Mouse (Mus musculus) left cerebral cortex, postnatal 10 days (tissue): ENCODE measurements around the gene Mptx1. TPM values are rescaled to one million over a fixed set of nuclear protein-coding genes. Genes with fewer than 3 reads are reported as not detected.
"Not testable (repeated sequence)": the region's sequence is repeated elsewhere in the genome, so short reads cannot be mapped to it uniquely, and the experiment has no call there.

Experiments used
- DNase-seq, 2 experiments: peaks; one replicate each; pipeline ENCODE4 v3.0.0; 2021 to 2022; ENCODE audit warnings: low spot score in 2 of 2, mixed read lengths in 1 of 2; ENCODE audit errors: extremely low spot score in 1 of 2
- intact Hi-C: fragments of 180-260 bp; cut with DNase I; formaldehyde crosslinking; loops from one replicate; pipeline ENCODE4 v1.15.1; 2025
- total RNA-seq, 2 experiments: library from RNA; stranded (reverse); gene quantifications; 2 replicates each; pipeline ENCODE4 v1.2.3; 2021

Mptx1 gene
- total RNA-seq = not detected

- intact Hi-C loops = no loop called here
- DNase-seq = no peak
Observed at GRCm38 (mm10) chr1:174330218-174330617, at the start of gene Mptx1. Gene Mptx1 (plus strand): TSS chr1:174330518.

- intact Hi-C loops = no loop called here
- DNase-seq = no peak
Observed at GRCm38 (mm10) chr1:174303162-174303561, 27.2 kb upstream of the Mptx1 start.

- no peak for DNase-seq
Observed at GRCm38 (mm10) chr1:174317308-174317707, 13.0 kb upstream of the Mptx1 start.

GRCm38 (mm10) chr1:174353636-174354035 is 23.3 kb downstream of the Mptx1 start:
- intact Hi-C loops = not testable (repeated sequence)

More at GRCm38 (mm10) chr1:174317308-174317707, 13.0 kb upstream of the Mptx1 start:
- intact Hi-C loops = no loop called here

GRCm38 (mm10) chr1:174354640-174355039 is 24.3 kb downstream of the Mptx1 start:
- intact Hi-C loops = no loop called here
- DNase-seq = no peak

More at GRCm38 (mm10) chr1:174353636-174354035, 23.3 kb downstream of the Mptx1 start:
- DNase-seq = not testable (repeated sequence)

GRCm38 (mm10) chr1:174364882-174365451 is 34.6 kb downstream of the Mptx1 start, which contains the start of gene Olfr417:
Gene Olfr417 (plus strand): TSS chr1:174365122.
- no peak for DNase-seq
- intact Hi-C loops = no loop called here

GRCm38 (mm10) chr1:174373799-174374198 is 43.5 kb downstream of the Mptx1 start:
- DNase-seq = no peak
- intact Hi-C loops = no loop called here

Other genes starting within 250 kb of the Mptx1 start
- gene Olfr429, start 246.2 kb upstream of the Mptx1 start, total RNA-seq = not detected
- gene Olfr427, start 233.6 kb upstream of the Mptx1 start, total RNA-seq = not detected
- gene Olfr231, start 209.4 kb upstream of the Mptx1 start, total RNA-seq = not detected
- gene Olfr424, start 199.0 kb upstream of the Mptx1 start, total RNA-seq = not detected
- gene Olfr420, start 174.9 kb upstream of the Mptx1 start, total RNA-seq = not detected
- under 1 TPM; 0.16 to 0.32 TPM for gene Spta1, start 157.7 kb upstream of the Mptx1 start, total RNA-seq
- gene Olfr419, start 78.5 kb upstream of the Mptx1 start, total RNA-seq = not detected
- gene Olfr417, start 34.6 kb downstream of the Mptx1 start, total RNA-seq = not detected
- gene Olfr248, start 60.5 kb downstream of the Mptx1 start, total RNA-seq = not detected
- gene Olfr414, start 93.5 kb downstream of the Mptx1 start, total RNA-seq = not detected
- not detected for gene Olfr220, start 111.6 kb downstream of the Mptx1 start, total RNA-seq
- 10 to 100 TPM; 54.9 to 55.8 TPM for gene Fmn2, start 171.3 kb downstream of the Mptx1 start, total RNA-seq